ENCODE assay signal across 8 mouse cellular contexts in the genomic region with DNA sequence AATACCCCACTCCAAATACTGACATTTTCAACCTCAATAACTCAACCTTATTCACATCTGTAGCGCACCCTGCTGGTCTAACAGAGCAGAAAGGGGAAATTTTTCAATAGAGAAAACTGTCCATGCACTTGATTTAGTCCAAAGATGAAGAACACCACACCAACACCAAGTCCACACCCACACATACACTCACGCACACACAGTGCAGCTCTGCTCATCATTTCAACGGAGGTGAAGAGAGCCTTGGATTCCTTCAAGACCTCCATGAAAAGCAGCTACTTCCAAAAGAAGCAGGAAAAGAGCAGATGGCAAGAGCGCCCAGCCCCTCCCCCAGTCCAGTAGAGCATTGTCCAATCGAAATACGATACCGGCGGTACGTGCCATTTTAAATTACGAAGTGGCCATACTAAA. TPM values are rescaled to one million over a fixed set of nuclear protein-coding genes. Genes with fewer than 3 reads are reported as not detected.
DNase-seq lines count a peak whose midpoint lies in the region; ATAC-seq lines count a peak whose summit lies in the region.

No protein-coding gene starts in this region.

- peaks cover 24% of the 10 kb centered on the region; the same call in 1 of the 2 replicates for H3K4me1 ChIP-seq in intestine, embryonic 16.5 days (ENCODE audit: control insufficient read depth, insufficient read depth, low read length)

- DNase-seq in urinary bladder, adult 18-20 months (ENCODE audit: low spot score in 2 of 2): peak; percentile 12 to 26
- DNase-seq in urinary bladder, adult 2 months (ENCODE audit: low spot score): no peak
- peak; percentile 44 for DNase-seq in embryo, embryonic 11.5 days (ENCODE audit: low read depth, low spot score)
- peak; percentile 37 to 59 for DNase-seq in left cerebral cortex, postnatal 25 days (ENCODE audit: low spot score in 2 of 2)
- peak; percentile 29 for DNase-seq in right cerebral cortex, postnatal 25 days

- H3K4me3 ChIP-seq in intestine, embryonic 16.5 days (ENCODE audit: low read length): peak overlapping the region; percentile 97

- H3K9me3 ChIP-seq in intestine, embryonic 16.5 days (ENCODE audit: control insufficient read depth, low read length): no peaks in the 10 kb centered on the region

- peak overlapping the region; percentile 95; the same call in 1 of the 2 replicates for H3K9ac ChIP-seq in intestine, embryonic 16.5 days (ENCODE audit: low read depth, low read length)

- ATAC-seq in granulocyte monocyte progenitor cell, adult 5-6 weeks (replicated peaks; ENCODE audit: poor library complexity, severe bottlenecking): peak; percentile 17; the same call in 1 of the 2 replicates
- no peak for ATAC-seq in intestine, embryonic 16.5 days
- peak; percentile 33 for ATAC-seq in megakaryocyte-erythroid progenitor cell, adult 5-6 weeks (replicated peaks; ENCODE audit: low FRiP score, low TSS enrichment, poor library complexity, severe bottlenecking)

- no peaks in the 10 kb centered on the region for H3K27me3 ChIP-seq in intestine, embryonic 16.5 days (replicated peaks; ENCODE audit: control insufficient read depth, insufficient read depth, low read length)

- peak overlapping the region; percentile 74 for H3K4me2 ChIP-seq in intestine, embryonic 16.5 days (ENCODE audit: low read depth, low read length)

- H3K36me3 ChIP-seq in intestine, embryonic 16.5 days (ENCODE audit: control insufficient read depth, insufficient read depth, low read length): no peaks in the 10 kb centered on the region

- peak overlapping the region; percentile 94; the same call in 1 of the 2 replicates for H3K27ac ChIP-seq in intestine, embryonic 16.5 days (ENCODE audit: low read length)

- intact Hi-C loops in left cerebral cortex, postnatal 25 days (cut with DNase I): loop anchor here (2.0 to 5.0 kb wide), 3 partner anchors 40 to 302 kb away; partner anchors contain the start of gene Txndc11

- 11% methylated on average over 10 of the region's 10 CpGs for WGBS in intestine, embryonic 16.5 days

RNA-seq across cellular contexts. Expression of gene Zc3h7a, which starts 1.5 kb away (rescaled TPM):
- polyA plus RNA-seq in urinary bladder, adult 2 months (2012; rRNA removed): 141 and 178 TPM in 2 replicates
- total RNA-seq in granulocyte monocyte progenitor cell, adult 5-6 weeks (2014; fragmentation: Nextera tagmentation): 178 and 213 TPM in 2 replicates
- 208 and 260 TPM in 2 replicates for total RNA-seq in granulocyte monocyte progenitor cell, adult 5-6 weeks (2017)
- polyA plus RNA-seq in intestine, embryonic 16.5 days (2015; fragmentation: Nextera tagmentation; extraction: Ambion mirVana): 79.3 and 83.6 TPM in 2 replicates
- 10 to 100 TPM; 47.8 to 70.3 TPM for total RNA-seq in left cerebral cortex, postnatal 25 days (2021)
- 166 and 201 TPM in 2 replicates for total RNA-seq in megakaryocyte-erythroid progenitor cell, adult 5-6 weeks (2014; fragmentation: Nextera tagmentation)
- 167 and 226 TPM in 2 replicates for total RNA-seq in megakaryocyte-erythroid progenitor cell, adult 5-6 weeks (2017)

RNA-seq across cellular contexts. Expression of gene Rsl1d1, which starts 28.5 kb away (rescaled TPM):
- 50.0 and 50.9 TPM in 2 replicates for polyA plus RNA-seq in urinary bladder, adult 2 months (2012; rRNA removed)
- 162 and 210 TPM in 2 replicates for total RNA-seq in granulocyte monocyte progenitor cell, adult 5-6 weeks (2014; fragmentation: Nextera tagmentation)
- total RNA-seq in granulocyte monocyte progenitor cell, adult 5-6 weeks (2017): 280 and 324 TPM in 2 replicates
- polyA plus RNA-seq in intestine, embryonic 16.5 days (2015; fragmentation: Nextera tagmentation; extraction: Ambion mirVana): 150 and 170 TPM in 2 replicates
- total RNA-seq in left cerebral cortex, postnatal 25 days (2021): 10 to 100 TPM; 51.8 to 53.2 TPM
- total RNA-seq in megakaryocyte-erythroid progenitor cell, adult 5-6 weeks (2014; fragmentation: Nextera tagmentation): 227 and 307 TPM in 2 replicates
- 385 and 428 TPM in 2 replicates for total RNA-seq in megakaryocyte-erythroid progenitor cell, adult 5-6 weeks (2017)

RNA-seq across cellular contexts. Expression of gene Txndc11, which starts 40.2 kb away (rescaled TPM):
- polyA plus RNA-seq in urinary bladder, adult 2 months (2012; rRNA removed): 17.5 and 18.6 TPM in 2 replicates
- 52.8 and 71.7 TPM in 2 replicates for total RNA-seq in granulocyte monocyte progenitor cell, adult 5-6 weeks (2014; fragmentation: Nextera tagmentation)
- total RNA-seq in granulocyte monocyte progenitor cell, adult 5-6 weeks (2017): 36.8 and 44.6 TPM in 2 replicates
- polyA plus RNA-seq in intestine, embryonic 16.5 days (2015; fragmentation: Nextera tagmentation; extraction: Ambion mirVana): 31.6 and 33.9 TPM in 2 replicates
- 10 to 100 TPM; 33.3 to 33.9 TPM for total RNA-seq in left cerebral cortex, postnatal 25 days (2021)
- 22.6 and 27.1 TPM in 2 replicates for total RNA-seq in megakaryocyte-erythroid progenitor cell, adult 5-6 weeks (2014; fragmentation: Nextera tagmentation)
- total RNA-seq in megakaryocyte-erythroid progenitor cell, adult 5-6 weeks (2017): 21.2 and 27.5 TPM in 2 replicates
